Mouse (Mus musculus) cerebellum, adult 11-12 months (tissue): Measurements from ENCODE around the gene Tbxas1.

Source experiments
- DNase-seq: peaks from one replicate; pipeline ENCODE4 v3.0.0; 2022

The Tbxas1 gene

DNA sequence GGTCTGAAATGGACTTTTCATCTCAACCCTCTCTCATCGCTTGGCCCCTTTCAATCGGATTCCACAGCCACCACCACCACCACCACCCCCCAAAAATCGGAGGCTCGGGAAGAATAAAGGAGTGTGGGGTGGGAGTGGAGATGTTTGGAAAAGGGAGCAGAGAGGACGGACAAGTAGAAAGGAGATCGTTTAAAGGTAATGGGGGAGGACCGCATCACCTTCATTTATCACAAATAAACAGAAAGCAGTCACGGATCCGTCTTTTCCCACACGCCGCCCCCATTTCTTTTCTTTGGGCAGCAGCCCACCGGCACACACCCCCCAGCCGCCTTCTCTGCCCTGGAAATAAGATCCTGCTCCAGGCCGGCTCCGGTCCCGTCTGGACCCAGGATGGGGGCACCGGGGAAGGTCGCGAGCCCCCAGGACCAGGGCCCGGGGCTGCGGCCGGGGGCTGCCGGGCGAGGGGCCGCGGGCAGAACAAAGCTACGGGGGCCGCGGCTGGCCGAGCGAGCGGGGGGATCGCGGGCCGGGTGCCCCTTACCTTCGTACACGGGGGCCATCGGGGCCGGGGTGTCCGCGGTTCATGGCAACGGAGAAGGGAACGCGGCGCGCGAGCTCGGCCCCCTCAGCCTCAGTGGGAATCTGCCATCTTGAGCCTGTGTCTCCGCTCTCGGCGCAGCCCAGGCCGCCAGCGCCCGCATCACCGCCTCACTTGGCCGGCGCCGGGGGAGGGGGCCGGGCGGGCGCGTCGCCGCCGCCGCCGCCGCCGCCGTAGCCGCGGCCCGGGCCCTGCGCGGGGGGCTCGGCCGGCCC is at the start of gene Tbxas1:
Tbxas1 (plus strand) TSS at position 147 of the 813 bp plus-strand sequence.
- peak; percentile 41 for DNase-seq

DNA sequence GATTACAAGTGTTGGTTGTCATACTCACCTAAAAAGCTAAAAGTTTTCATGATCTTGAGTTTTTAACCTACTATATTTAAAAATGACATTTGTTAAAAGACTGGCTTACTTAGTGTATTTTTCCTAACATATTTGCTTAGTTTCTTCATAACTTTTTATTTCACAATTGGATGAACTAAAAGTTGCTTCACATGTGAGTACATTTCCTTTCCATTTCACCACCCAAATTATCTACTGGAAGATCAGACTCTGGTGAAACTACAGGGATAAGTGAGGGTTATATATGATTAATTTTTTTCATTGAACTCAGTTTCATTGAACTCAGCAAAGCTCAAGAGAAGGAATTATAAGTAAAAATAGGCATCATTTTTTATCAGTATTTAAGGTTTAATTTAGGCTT is 49.3 kb upstream of the Tbxas1 start:
- DNase-seq = no peak

DNA sequence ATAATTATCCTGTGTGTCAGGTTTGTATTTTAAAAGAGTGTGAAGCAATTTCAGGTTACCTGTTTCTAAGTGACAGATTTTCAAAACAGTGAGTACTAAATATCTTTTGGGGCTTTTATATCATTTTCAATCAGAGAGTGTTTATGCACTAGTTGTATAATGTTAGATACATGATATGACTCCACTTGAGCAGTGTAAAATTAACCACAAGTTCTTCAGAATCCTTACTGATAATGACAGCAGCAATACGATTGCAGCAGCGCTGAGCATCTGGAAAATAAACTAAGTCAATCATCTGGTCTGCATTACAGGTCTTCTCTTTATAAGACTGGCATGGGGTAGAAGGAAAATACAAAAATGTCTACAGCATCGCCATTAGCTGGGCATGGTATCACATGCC is 48.3 kb upstream of the Tbxas1 start:
- no peak for DNase-seq

DNA sequence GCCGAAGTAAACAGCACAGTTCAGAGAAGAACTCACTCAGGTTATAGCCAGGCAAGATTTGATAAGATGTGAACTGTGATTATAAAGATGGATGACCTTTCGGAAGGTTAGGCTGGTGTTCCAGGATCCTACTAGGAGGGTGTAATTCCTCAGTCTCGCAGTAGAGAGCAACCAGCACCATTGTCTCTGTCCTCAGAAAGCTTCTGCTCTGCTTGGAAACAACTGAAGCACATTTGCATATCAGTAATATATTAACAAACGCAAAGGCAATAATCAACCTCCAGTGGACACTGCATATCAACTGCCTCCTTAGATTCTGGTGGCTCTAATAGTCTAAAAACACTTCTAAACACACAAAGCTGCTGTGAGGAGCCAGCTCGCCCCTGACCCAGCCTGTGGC is 47.8 kb upstream of the Tbxas1 start:
- no peak for DNase-seq

DNA sequence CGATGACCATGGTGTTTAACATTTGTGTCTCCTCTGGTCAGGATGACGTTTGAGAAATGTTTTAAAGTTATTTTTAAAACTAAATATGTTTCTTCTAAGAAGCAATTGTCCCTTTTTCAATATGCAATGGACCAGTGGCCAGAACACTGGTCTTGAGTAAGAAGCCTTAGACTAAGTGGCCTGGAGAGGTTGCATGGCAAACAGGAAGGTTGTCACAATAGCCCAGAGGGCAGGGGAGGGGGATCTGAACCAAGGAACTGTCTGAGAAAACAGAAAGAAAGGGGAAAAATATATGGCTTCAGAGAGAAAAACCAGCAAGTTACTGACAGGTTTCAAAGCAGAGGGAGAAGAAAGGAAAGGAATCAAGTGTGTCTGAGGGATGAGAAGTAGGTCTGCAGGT is 47.0 kb upstream of the Tbxas1 start:
- DNase-seq = no peak

DNA sequence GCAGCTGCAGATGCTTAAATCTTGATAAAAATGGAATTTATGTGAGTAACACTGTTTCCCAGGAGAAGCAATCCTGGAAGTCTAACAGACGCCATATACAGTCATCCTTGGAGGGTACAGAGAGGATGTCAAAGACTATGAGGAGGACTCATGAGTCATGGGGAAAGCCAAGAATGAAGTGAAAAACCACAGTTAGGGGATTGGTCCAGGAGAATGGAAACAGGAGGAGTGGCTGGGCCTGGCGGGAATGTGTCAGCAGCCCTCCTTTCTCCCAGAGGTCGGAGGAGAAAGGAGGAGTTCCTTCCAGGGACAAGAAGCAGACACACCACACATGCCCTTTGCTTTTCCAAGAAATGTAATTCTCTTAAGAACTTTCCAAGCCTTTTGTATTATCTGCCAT is 45.8 kb upstream of the Tbxas1 start:
- DNase-seq = no peak

DNA sequence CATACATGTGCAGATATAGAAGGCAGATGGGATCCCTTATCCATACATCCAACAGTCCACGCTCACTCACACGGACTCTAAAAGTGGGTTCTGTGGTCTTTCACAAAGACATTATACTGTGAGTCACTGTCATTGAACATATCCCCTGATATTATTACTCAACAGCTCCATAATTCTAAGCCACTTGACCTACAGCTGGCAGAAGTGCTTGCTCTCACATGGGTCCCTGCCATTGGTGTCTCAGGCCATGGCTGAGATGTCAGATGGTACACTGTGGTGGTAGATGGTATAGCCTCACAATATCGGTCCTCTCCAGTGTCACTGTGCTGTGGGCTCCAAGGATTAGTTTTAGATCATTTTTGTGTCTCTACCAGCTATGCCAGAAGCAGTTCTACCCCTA is 41.5 kb upstream of the Tbxas1 start:
- no peak for DNase-seq

DNA sequence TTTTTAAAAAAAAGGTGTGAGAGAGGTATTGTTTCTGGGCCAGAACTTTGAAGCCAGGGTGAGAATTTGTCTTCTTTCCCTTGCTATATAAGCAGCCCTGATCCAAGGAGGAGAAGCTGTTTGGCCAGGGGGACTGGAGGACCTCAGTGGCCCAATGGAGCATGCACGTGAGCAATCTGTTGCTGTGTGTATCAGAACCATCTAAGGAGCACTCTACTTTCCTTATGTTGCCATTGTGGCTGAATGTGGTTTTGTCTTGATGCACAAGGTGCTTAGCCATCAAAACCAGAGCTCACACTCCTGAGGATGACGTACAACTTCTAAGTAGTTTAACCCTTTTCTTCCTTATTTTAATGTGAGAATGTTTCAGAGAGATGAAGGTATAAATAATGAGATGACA is 40.5 kb upstream of the Tbxas1 start:
- no peak for DNase-seq

DNA sequence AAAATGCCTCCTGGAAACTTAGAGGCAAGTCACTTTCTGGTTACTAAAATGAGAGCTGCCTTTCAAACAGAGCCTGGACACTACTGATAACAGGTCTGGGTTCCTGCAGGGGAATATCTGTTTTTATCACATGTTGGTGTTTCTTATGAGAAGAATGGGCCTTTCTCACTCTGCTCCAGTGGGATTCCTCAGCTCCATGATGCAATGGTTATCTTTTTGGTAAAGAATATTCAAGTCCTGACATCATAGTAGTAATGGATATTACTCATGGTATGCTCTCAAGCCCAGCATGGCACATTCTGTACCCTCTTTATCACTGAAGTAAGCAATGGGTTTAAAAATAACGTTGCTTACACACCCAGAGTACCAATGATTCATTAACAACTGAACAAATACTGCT is 40.0 kb upstream of the Tbxas1 start:
- DNase-seq = no peak

DNA sequence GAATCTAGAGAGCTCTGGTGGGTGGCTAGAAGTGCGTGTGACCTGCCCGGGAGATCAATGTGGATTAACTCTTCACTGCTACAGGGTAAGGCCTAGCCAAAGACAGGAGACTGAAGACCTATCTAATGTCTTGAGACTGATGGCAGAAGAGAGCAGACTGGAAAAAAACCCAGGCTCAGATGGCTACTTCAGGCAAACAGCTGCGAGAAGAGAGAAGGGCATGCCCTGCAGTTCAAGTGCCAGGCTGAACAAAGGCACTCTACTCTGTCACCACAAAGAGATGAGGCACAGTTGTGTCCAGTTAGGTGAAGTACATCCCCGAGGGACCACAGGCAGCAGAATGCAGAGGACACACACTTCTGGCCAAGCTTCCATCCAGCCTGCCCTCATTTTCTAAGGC is 37.1 kb upstream of the Tbxas1 start:
- no peak for DNase-seq

DNA sequence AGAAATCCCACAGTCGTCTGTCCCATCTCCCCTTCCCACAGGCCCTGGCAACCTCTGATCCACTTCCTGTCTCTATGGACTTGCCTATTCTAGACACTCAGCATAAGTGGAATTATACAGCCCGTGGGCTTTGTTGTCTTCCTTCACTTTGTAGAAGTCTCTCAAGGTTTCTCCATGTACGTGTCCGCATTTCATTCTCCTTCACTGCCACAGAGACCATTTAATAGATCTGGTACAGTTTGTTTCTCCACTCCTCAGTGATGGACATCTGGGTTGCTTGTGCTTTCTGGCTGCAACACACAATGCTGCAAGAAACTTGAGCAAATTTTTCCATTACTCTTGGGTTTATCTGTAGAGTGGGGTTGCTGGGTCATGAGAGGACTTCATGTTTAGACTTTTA is 35.3 kb upstream of the Tbxas1 start:
- no peak for DNase-seq

DNA sequence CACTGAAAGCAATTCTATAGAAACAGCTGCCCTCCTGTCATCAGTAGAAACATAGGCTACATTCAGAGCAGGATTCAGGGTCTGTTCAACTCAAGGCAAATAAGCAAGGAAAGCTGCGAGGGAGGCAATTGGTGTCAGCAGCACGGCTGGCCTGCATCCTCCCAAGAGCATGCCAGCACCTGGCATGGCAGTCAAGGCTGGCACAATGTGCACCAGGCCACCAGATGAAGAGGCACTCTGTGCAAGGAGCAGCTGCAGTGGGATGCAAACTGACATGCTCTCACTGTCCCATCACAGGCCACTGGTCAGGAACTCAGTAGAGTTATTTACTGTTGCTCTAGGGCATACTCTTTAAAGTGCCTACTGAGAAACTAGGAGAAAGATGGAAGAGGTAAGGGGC is 34.8 kb upstream of the Tbxas1 start:
- no peak for DNase-seq

DNA sequence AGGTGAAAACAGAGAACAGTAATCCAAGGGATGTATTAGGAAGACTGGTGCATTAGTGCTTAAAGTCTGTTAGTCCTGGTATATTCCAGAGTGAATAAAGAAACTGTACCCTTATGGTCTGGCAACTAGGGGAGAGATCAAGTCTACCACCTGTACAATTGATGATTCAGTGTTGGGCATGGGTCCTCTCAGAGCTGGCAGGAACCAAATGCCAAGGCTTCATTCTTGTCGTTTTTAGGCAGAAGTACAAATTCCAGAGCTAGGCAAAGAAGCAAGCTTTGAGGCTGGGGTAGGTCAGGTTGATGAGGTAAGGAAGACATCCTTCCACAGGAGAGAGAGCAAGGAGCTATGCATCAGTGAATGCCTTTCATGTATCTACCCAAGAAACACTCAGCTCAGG is 34.4 kb upstream of the Tbxas1 start:
- DNase-seq = no peak

DNA sequence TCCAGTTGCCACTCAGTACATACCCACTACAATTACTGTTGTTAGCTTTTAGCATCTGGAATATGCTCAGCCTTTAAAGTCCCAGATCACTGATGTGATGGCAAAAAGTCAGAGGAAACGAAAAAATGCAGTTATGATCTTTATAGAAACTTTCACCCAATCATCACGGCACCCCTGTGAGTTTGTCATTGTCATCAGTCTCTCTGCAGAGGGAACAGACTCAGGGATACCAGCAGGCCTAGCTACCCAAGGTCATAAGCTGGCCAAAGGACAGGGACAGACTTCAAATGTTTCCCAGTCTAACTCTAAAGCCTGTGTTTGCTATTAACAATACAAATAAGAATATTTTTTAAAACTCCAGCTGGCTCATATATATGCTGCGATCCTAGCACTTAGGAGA is 33.7 kb upstream of the Tbxas1 start:
- DNase-seq = no peak

DNA sequence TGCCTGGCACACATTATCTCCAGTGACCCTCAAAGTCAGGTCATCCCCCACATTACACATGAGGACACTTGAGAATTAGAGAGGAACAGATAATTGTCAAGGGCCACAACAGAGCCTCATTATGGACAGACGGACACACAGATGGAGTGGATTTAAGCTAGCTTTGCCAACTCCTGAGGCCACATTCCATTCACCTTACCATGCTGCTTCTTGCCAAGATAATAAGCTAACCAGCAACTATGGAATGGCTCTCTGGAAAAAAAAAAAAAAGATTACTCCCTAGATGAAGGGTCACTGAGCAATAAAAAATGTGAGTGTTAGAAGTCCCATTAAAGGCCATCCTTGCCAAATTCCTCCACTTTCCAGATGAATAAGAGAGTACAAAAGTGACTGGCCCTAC is 30.1 kb upstream of the Tbxas1 start:
- DNase-seq = peak; percentile 36

DNA sequence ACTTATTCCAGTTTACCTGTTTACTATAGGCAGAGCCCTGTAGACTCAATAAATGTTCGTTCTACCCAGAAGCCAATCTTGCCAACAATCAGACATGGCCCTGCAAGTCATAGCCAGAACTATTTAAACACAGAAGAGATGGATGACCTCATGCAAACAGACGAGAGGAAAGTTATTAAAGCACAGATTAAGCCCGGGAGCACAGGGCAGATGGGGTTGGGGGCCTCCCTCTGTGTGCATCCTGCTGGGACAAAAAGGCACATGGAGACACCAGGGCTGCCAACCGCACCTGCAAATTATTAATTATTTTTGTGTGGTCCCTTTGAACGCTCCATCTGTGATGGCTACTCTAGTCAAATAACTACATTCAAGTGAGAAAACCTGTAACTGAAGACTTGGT is 29.3 kb upstream of the Tbxas1 start:
- peak; percentile 60 for DNase-seq

DNA sequence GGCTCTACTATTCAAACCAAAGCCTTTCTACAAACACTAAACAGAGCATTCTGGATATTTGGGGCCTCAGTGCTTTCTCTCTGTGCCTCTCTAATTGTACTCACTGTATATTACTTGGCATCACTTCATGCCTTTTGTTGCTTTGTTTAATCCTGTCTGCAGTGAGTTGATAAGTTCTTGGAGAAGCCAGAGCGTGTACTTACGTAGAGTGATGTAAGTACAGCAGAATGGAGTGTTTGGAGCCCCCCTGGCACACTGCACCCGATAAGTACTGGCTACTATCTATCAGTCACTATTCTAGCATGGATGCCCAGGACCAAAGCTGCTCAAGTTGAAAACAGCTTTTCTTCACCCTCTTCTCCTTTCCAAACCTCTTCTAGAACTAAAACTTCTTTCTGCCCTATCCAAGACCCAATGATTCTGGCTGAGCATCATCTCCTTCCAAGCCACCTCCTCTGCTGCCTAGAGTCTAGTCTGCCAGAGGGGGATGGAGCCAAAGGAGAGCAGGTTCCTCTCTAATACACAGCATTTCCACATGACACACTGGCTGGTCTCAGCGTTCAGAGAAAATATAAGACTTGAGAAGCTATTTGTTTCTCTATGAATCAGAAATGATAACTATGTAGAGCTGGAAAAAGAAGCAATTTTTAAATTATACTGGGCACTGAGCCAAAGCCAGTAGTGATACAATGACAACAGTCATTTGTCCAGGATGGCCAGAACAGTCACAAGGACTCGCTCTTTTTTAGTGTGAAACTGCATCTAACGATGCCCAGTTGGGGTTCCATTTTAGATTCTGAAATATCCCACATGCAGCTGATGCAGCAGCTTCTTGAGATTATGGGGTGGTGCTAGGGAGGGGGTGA is 28.6 kb upstream of the Tbxas1 start:
- DNase-seq = no peak

DNA sequence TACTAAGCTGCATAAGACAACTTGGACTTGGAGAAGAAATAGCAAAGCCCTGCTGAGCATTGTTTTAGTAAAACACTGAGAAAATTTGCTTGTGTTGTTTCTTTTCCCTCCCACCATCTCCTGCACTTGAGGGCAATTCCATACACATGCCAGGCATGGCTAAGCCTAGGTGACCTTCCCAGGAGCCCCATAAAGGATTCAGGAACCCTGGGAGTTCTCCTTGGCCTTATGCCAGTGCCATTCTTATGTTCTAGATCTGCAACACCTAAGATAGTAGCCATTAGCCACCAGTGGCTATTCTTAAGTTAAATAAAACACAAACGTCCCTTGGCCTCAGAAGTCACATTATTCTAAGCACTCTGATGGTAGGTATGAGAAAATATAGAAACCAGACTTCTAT is 27.8 kb upstream of the Tbxas1 start:
- no peak for DNase-seq

DNA sequence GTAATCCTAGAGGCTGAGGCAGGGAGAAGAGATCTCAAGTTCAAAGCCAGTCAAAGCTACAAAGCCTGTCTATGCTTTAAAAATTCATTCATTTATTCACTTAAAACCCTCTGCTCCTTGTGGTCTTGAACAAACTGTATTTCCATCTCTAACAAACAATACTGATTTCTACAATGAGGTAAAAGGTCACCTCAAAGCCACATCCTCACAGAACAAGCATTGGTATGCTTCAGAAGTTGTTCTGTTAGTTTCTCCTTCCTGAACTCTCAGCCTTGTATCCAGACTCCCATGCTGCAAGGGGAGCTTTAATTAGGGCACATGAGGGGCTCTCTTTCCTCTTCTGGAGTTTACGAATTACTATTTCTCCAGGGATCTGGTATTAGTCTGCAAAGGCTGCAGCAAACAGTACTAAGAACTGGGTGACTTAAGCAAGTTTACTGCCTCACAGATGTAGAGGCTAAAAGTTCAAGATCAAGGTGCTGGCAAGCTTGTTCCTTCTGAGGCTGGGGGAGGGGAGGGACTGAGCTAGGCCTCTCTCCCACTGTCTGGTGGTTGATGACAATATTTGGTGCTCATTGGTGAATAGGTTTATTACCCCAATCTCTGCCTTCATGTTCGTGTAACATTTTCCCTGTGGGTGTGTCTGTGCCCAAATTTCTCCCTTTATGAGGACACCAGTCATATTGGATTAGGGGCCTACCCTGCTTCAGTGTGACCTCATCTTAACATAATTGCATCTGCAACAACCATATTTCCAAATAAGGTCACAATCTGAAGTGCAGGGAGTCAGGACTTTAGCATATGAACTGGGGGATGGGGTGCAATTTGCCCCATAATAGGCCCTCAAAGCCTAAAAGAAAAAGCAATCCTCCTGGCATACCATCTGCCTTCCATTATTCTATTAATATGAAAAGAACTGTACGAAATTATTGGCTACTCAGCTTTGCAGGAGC is 27.0 kb upstream of the Tbxas1 start:
- DNase-seq = no peak

DNA sequence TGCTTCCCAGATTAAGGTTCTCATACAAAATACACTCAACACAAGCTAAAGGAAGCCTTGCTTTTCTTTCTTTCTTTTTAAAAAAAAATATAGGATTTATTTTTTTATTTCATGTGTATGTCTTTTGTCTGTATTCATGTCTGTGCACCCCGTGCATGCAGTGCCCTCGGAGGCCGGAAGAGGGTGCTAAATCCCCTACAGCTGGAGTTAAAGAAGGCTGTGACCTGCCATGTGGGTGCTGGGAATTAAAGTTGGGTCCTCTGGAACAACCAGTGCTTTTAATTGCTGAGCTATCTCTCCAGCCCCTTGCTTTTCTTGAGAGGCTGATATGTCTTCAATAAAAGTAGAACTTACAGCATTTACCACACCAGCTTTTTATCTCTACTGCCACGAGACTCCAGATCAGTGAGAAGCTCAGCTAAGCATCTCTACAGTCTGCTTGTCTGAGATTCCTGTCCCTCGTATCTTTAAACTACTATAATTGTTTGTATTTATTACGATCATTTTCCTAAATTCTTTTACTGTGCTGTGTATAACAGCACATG is 24.4 kb upstream of the Tbxas1 start:
- DNase-seq = no peak

DNA sequence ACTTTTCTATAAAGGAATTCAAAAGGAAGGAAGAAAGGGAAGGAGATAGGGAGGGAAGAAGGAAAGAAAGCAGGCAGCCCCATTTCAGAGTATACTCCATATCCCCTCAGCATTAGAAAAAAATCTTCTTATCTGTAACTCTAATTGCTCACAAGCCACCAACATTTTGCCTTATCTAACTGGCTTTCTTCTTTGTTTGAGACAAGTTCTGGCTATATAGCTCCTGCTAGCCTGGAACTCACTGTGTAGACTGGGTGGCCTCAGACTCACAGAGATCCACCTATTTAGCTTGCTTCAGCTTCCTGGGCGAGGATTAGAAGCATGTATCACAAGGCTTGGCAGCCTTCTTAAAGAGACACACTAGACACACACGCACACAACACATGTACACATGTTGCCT is 23.5 kb upstream of the Tbxas1 start:
- DNase-seq = no peak

DNA sequence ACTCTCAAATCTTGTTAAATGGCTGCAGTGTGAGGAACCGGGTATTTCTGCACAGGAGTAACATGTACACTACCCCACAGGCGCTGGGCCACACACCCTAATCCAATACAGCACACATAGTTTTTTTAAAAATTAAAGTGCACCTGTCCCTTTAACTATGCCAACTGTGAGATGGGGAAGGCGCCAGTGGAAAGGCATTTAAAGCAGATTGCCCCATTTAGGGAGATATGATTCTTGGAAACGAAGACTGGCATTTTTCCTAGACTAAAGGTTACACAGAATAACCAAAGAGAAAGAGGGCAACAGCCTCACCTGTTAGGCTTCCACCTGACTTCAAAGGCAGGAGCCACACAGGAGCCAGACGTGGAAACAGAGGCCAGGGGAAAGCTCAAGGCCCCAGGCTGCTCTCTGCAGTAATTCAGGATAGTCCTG is 21.6 kb upstream of the Tbxas1 start:
- DNase-seq = peak; percentile 65

DNA sequence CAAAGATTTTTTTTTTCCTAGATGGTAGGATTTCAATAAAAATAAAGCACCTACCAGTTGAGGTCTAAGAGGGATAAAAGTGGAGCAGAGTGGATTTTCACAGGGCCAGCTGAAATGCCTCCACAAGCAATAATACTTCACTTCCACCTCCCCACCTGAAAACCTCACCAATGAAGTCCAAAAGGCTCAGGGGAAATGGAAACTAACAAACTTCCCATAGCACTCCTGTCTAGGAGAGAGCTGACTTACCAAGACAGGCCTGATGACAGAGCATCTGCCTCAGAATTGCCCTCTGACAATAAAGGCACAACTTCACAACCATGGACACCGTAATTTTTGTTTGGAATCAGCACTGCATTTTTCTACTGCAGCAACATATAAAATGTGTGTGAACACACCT is 15.4 kb upstream of the Tbxas1 start:
- no peak for DNase-seq
